Mouse (Mus musculus) lung, adult 2 months (tissue): ENCODE data around the gene Erich3.

Experiments
- CTCF ChIP-seq: fragments of 200-500 bp; IDR thresholded peaks from 2 replicates; pipeline ENCODE4 v1.5.1; 2011; ENCODE audit warnings: mild to moderate bottlenecking, low read length, control low read depth; ENCODE audit not compliant: insufficient read depth
- POLR2A ChIP-seq: fragments of 200-500 bp; IDR thresholded peaks from 2 replicates; pipeline ENCODE4 v1.6.1; 2011; ENCODE audit warnings: low read depth, mild to moderate bottlenecking, control low read depth, low read length, borderline replicate concordance; ENCODE audit errors: extremely low read depth

GRCm38 (mm10) chr3:154668485-154668884 lies 4.8 kb downstream of the Erich3 start:
- no peak for TF ChIP-seq CTCF
- no peak for TF ChIP-seq POLR2A
